23 mouse cellular contexts compared by ENCODE assay signal in the genomic region with DNA sequence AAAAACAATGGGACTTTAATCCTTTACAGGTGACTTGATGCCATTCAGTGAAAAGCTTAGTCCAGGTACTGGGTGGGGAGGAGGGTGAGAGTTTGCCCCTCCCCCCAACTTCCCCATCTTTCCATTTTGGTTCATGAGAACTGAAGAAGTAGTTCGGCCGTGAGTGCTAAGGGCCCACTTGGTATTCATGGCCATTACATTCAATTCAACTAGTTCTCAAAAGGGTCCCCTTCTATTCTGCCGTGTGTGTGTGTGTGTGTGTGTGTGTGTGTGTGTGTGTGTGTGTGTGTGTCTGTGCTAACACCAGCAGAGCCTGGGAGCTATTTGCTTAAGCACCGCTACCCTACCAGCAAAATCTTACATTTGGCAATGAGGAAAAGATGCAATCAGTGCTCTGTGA. TPM values are rescaled to one million over a fixed set of nuclear protein-coding genes. Genes with fewer than 3 reads are reported as not detected.
DNase-seq lines count a peak whose midpoint lies in the region; ATAC-seq and TF ChIP-seq lines count a peak whose summit lies in the region.
"Had no signal": no experiment of that assay in that cellular context is flagged by ENCODE, and none has a peak within 500 bp of the region (broad histone marks: within the 10 kb centered on the region; RNA-seq: fewer than 3 reads in every experiment).

No protein-coding gene starts in this region.

- no peak for DNase-seq in forebrain, embryonic 11.5 days (ENCODE audit: low spot score)
- peak; percentile 3 for DNase-seq in thymus, adult 2 months
- no peak for DNase-seq in thymus, postnatal 36 days
- DNase-seq in midbrain, embryonic 14.5 days = peak; percentile 27
- no peak for DNase-seq in embryonic facial prominence, embryonic 10.5 days (ENCODE audit: low spot score)
- no peak for DNase-seq in right cerebral cortex, adult 18-20 months
- no peak for DNase-seq in heart, postnatal 25 days (ENCODE audit: low spot score)
- DNase-seq: adrenal gland, postnatal 10 days; cerebellum, adult 11 months; cerebellum, postnatal 10 days; embryo, embryonic 11 days; heart, postnatal 36 days; lung, adult 2 months; right cerebral cortex, postnatal 14 days; spleen, adult 18-20 months had no signal

- no peaks in the 10 kb centered on the region for H3K36me3 ChIP-seq in forebrain, embryonic 11.5 days (ENCODE audit: control insufficient read depth, insufficient read depth, low read length)
- H3K36me3 ChIP-seq in forebrain, embryonic 15.5 days = no peaks in the 10 kb centered on the region
- H3K36me3 ChIP-seq in thymus, adult 2 months (ENCODE audit: control insufficient read depth, insufficient read depth, low read length) = no peaks in the 10 kb centered on the region
- H3K36me3 ChIP-seq in midbrain, embryonic 14.5 days (ENCODE audit: control insufficient read depth, insufficient read depth, low read length) = no peaks in the 10 kb centered on the region
- H3K36me3 ChIP-seq in embryonic facial prominence, embryonic 10.5 days (replicated peaks) = no peaks in the 10 kb centered on the region
- H3K36me3 ChIP-seq: embryonic facial prominence, embryonic 15.5 days; G1E; limb, embryonic 12.5 days; liver, embryonic 12.5 days had no signal

- no peak overlapping the region for H3K4me3 ChIP-seq in forebrain, embryonic 11.5 days (ENCODE audit: low read depth, low read length)
- H3K4me3 ChIP-seq in forebrain, embryonic 15.5 days = no peak overlapping the region
- no peak overlapping the region for H3K4me3 ChIP-seq in thymus, adult 2 months (ENCODE audit: control insufficient read depth, insufficient read depth, low read length)
- H3K4me3 ChIP-seq in midbrain, embryonic 14.5 days (replicated peaks; ENCODE audit: low read depth, low read length) = no peak overlapping the region
- no peak overlapping the region for H3K4me3 ChIP-seq in embryonic facial prominence, embryonic 10.5 days
- H3K4me3 ChIP-seq: embryonic facial prominence, embryonic 15.5 days; limb, embryonic 12.5 days; liver, embryonic 12.5 days had no signal

- 56% methylated on average over 4 of the region's 4 CpGs for WGBS in forebrain, embryonic 11.5 days
- 33% methylated on average over 4 of the region's 4 CpGs for WGBS in forebrain, embryonic 15.5 days
- 75% methylated on average over 4 of the region's 4 CpGs for WGBS in thymus, adult 2 months
- 44% methylated on average over 4 of the region's 4 CpGs for whole genome bisulfite sequencing in midbrain, embryonic 14.5 days
- WGBS in embryonic facial prominence, embryonic 10.5 days = 76% methylated on average over 4 of the region's 4 CpGs

- intact Hi-C loops in heart, postnatal 25 days (cut with DNase I) = no loop called here

- H3K9me3 ChIP-seq in forebrain, embryonic 11.5 days (ENCODE audit: control insufficient read depth, low read length) = no peaks in the 10 kb centered on the region
- H3K9me3 ChIP-seq in forebrain, embryonic 15.5 days = no peaks in the 10 kb centered on the region
- H3K9me3 ChIP-seq in midbrain, embryonic 14.5 days (ENCODE audit: control insufficient read depth, low read length) = no peaks in the 10 kb centered on the region
- H3K9me3 ChIP-seq in embryonic facial prominence, embryonic 10.5 days = no peaks in the 10 kb centered on the region
- H3K9me3 ChIP-seq: embryonic facial prominence, embryonic 15.5 days; G1E; limb, embryonic 12.5 days; liver, embryonic 12.5 days had no signal

- ATAC-seq in forebrain, embryonic 11.5 days (replicated peaks; ENCODE audit: low FRiP score) = peak; percentile 60; the same call in 1 of the 2 replicates
- ATAC-seq in forebrain, embryonic 15.5 days (replicated peaks) = no peak
- ATAC-seq in midbrain, embryonic 14.5 days (ENCODE audit: low FRiP score, low TSS enrichment) = peak; percentile 31; the same call in 1 of the 2 replicates
- ATAC-seq: activated CD4-positive, CD25-positive, alpha-beta regulatory T cell, adult 4 months; intestine, postnatal 0 days; liver, embryonic 12.5 days had no signal

- H3K27me3 ChIP-seq in forebrain, embryonic 11.5 days (ENCODE audit: control insufficient read depth, insufficient read depth, low read length) = no peaks in the 10 kb centered on the region
- H3K27me3 ChIP-seq in forebrain, embryonic 15.5 days = no peaks in the 10 kb centered on the region
- H3K27me3 ChIP-seq in thymus, adult 2 months (ENCODE audit: control insufficient read depth, insufficient read depth, low read length) = no peaks in the 10 kb centered on the region
- no peaks in the 10 kb centered on the region for H3K27me3 ChIP-seq in midbrain, embryonic 14.5 days (ENCODE audit: control insufficient read depth, insufficient read depth, low read length)
- H3K27me3 ChIP-seq in embryonic facial prominence, embryonic 10.5 days (replicated peaks; ENCODE audit: low read depth, poor library complexity, severe bottlenecking) = no peaks in the 10 kb centered on the region
- H3K27me3 ChIP-seq: embryonic facial prominence, embryonic 15.5 days; limb, embryonic 12.5 days; liver, embryonic 12.5 days had no signal

- TF ChIP-seq CTCF in thymus, adult 2 months (IDR thresholded peaks at IDR 0.05; ENCODE audit: borderline replicate concordance, control insufficient read depth, extremely low read depth, insufficient read depth, low read length, poor library complexity) = no peak

- H3K9ac ChIP-seq in forebrain, embryonic 11.5 days (ENCODE audit: low read length) = no peak overlapping the region
- H3K9ac ChIP-seq in forebrain, embryonic 15.5 days (replicated peaks) = no peak overlapping the region
- no peak overlapping the region for H3K9ac ChIP-seq in midbrain, embryonic 14.5 days (replicated peaks; ENCODE audit: low read length)
- H3K9ac ChIP-seq: embryonic facial prominence, embryonic 15.5 days; limb, embryonic 12.5 days; liver, embryonic 12.5 days had no signal

- no peak for TF ChIP-seq POLR2A in thymus, adult 2 months (IDR thresholded peaks at IDR 0.05; ENCODE audit: control insufficient read depth, extremely low read depth, insufficient read depth, low read length, poor library complexity)

- no peaks in the 10 kb centered on the region for H3K4me1 ChIP-seq in forebrain, embryonic 11.5 days (replicated peaks; ENCODE audit: control insufficient read depth, insufficient read depth, low read length)
- no peaks in the 10 kb centered on the region for H3K4me1 ChIP-seq in forebrain, embryonic 15.5 days
- peaks cover 26% of the 10 kb centered on the region for H3K4me1 ChIP-seq in thymus, adult 2 months (replicated peaks; ENCODE audit: control insufficient read depth, insufficient read depth, low read length)
- no peaks in the 10 kb centered on the region for H3K4me1 ChIP-seq in midbrain, embryonic 14.5 days (ENCODE audit: control insufficient read depth, insufficient read depth, low read length)
- no peaks in the 10 kb centered on the region for H3K4me1 ChIP-seq in embryonic facial prominence, embryonic 10.5 days
- H3K4me1 ChIP-seq: embryonic facial prominence, embryonic 15.5 days; limb, embryonic 12.5 days had no signal

- H3K4me2 ChIP-seq in forebrain, embryonic 11.5 days (ENCODE audit: low read depth, low read length, severe bottlenecking) = no peak overlapping the region
- no peak overlapping the region for H3K4me2 ChIP-seq in forebrain, embryonic 15.5 days (replicated peaks)
- H3K4me2 ChIP-seq in midbrain, embryonic 14.5 days (ENCODE audit: low read length) = no peak overlapping the region
- H3K4me2 ChIP-seq: embryonic facial prominence, embryonic 15.5 days; heart, embryonic 11.5 days; limb, embryonic 12.5 days; liver, embryonic 12.5 days had no signal

- no peak overlapping the region for H3K27ac ChIP-seq in forebrain, embryonic 11.5 days (ENCODE audit: low read depth, low read length)
- H3K27ac ChIP-seq in forebrain, embryonic 15.5 days (replicated peaks) = no peak overlapping the region
- no peak overlapping the region for H3K27ac ChIP-seq in thymus, adult 2 months (ENCODE audit: control insufficient read depth, insufficient read depth, low read length)
- no peak overlapping the region for H3K27ac ChIP-seq in midbrain, embryonic 14.5 days (replicated peaks; ENCODE audit: low read depth, low read length)
- H3K27ac ChIP-seq in embryonic facial prominence, embryonic 10.5 days (replicated peaks) = no peak overlapping the region
- H3K27ac ChIP-seq: embryonic facial prominence, embryonic 15.5 days; limb, embryonic 12.5 days; liver, embryonic 12.5 days had no signal

RNA-seq across cellular contexts. Expression of gene Efhc1, which starts 33.2 kb away (rescaled TPM):
- 2.1 and 2.9 TPM in 2 replicates for polyA plus RNA-seq in forebrain, embryonic 11.5 days (2014; fragmentation: Nextera tagmentation; extraction: Ambion mirVana)
- 1.3 and 2.0 TPM in 2 replicates for polyA plus RNA-seq in forebrain, embryonic 15.5 days (2015; fragmentation: Nextera tagmentation; extraction: Ambion mirVana)
- 0.55 and 2.6 TPM in 2 replicates for polyA plus RNA-seq in thymus, adult 2 months (2012; rRNA removed)
- 0.82 and 2.1 TPM in 2 replicates for polyA plus RNA-seq in midbrain, embryonic 14.5 days (2014; fragmentation: Nextera tagmentation; extraction: Ambion mirVana)
- 2.2 and 2.5 TPM in 2 replicates for polyA plus RNA-seq in embryonic facial prominence, embryonic 10.5 days (2016; fragmentation: Nextera tagmentation; extraction: Ambion mirVana)
- total RNA-seq in heart, postnatal 25 days (2021) = under 1 TPM; 0.42 to 0.75 TPM
- total RNA-seq: G1E had no signal
- polyA plus RNA-seq: G1E had no signal

Comparison
In these comparisons a context has a peak if more than half of its experiments do, and no peak if none do; other contexts are left out.
1. DNase-seq: peak in thymus, adult 2 months (single experiment) and midbrain, embryonic 14.5 days (single experiment); none in forebrain, embryonic 11.5 days (single experiment), thymus, postnatal 36 days (0 of 2), embryonic facial prominence, embryonic 10.5 days (single experiment), right cerebral cortex, adult 18-20 months (single experiment) and heart, postnatal 25 days (single experiment).